Mouse (Mus musculus) CH12.LX (cell line): Measurements from ENCODE around the gene Fkbp3.

Experiments used
- CTCF ChIP-seq, 2 experiments: IDR thresholded peaks in 1 of 2; conservative IDR thresholded peaks in 1 of 2; 2 replicates each; pipeline ENCODE4 v1.5.1; 2011 to 2012; ENCODE audit warnings: low read depth in 2 of 2, low read length in 2 of 2, improper control_type of control experiment in 1 of 2, inconsistent platforms in 1 of 2, mild to moderate bottlenecking in 1 of 2, moderate library complexity in 1 of 2
- JUN ChIP-seq: IDR thresholded peaks from 2 replicates; pipeline ENCODE4 v1.6.1; 2011; ENCODE audit warnings: low read depth, mild to moderate bottlenecking, low read length, improper control_type of control experiment, moderate library complexity; ENCODE audit not compliant: insufficient read depth
- MAFK ChIP-seq: IDR thresholded peaks from 2 replicates; pipeline ENCODE4 v1.6.1; 2011; ENCODE audit warnings: low read length, improper control_type of control experiment; ENCODE audit not compliant: insufficient replicate concordance
- MAZ ChIP-seq: IDR thresholded peaks from 2 replicates; pipeline ENCODE4 v1.6.1; 2012; ENCODE audit warnings: low read depth, mild to moderate bottlenecking, inconsistent platforms, low read length, improper control_type of control experiment, moderate library complexity
- POLR2A ChIP-seq: IDR thresholded peaks from 2 replicates; pipeline ENCODE4 v1.6.1; 2011; ENCODE audit warnings: low read depth, mild to moderate bottlenecking, improper control_type of control experiment, low read length
- SMC3 ChIP-seq: IDR thresholded peaks from 2 replicates; pipeline ENCODE4 v1.6.1; 2011; ENCODE audit warnings: low read depth, low read length, improper control_type of control experiment

DNA sequence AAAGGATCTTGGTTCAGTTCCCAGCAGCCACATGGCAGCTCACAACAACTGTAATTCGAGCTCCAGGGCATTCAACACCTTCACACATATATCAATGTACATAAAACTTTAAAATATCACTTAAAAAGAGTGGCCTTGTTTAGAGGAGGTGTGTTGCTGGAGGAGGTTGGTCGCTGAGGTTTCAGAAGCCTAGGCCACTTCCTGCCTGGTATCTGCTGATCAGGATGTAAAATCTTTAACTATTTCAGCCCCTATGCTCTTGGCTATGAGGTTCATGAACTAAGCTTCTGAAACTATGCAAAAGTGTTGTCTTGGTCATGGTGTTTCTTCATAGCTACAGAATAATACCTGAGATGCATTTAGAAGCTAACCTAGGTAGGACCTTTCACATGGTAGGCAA is 8.6 kb downstream of the Fkbp3 start:
- no peak for TF ChIP-seq MAFK
- no peak for TF ChIP-seq CTCF (conservative IDR thresholded peaks at IDR 0.05 in 1 of 2, IDR thresholded peaks at IDR 0.05 in 1 of 2; ENCODE audit: low read depth in 2 of 2, low read length in 2 of 2)
- no peak for TF ChIP-seq SMC3
- TF ChIP-seq POLR2A = peak; percentile 27; the same call in 1 of the 2 replicates
- TF ChIP-seq JUN = no peak
- no peak for TF ChIP-seq MAZ
